Mouse (Mus musculus) hindbrain, embryonic 10.5 days (tissue): Measurements from ENCODE around the gene Camk2d. TPM values are rescaled to one million over a fixed set of nuclear protein-coding genes. Genes with fewer than 3 reads are reported as not detected.

Experiments used
- DNase-seq: peaks from one replicate; pipeline ENCODE4 v3.0.0-alpha.2; 2017; ENCODE audit warnings: low spot score
- H3K27ac ChIP-seq: fragments of 300-500 bp; sonication (generic); 2 replicates; pipeline ENCODE4 v1.5.1; 2016; ENCODE audit warnings: mild to moderate bottlenecking, moderate library complexity
- H3K27me3 ChIP-seq: fragments of 300-500 bp; sonication (generic); 2 replicates; pipeline ENCODE4 v1.6.1; 2016; ENCODE audit warnings: mild to moderate bottlenecking; ENCODE audit not compliant: poor library complexity, insufficient read depth, severe bottlenecking
- H3K36me3 ChIP-seq: fragments of 300-500 bp; sonication (generic); 2 replicates; pipeline ENCODE4 v1.6.1; 2016; ENCODE audit warnings: mild to moderate bottlenecking, moderate library complexity
- H3K4me1 ChIP-seq: fragments of 300-500 bp; sonication (generic); replicated peaks from 2 replicates; pipeline ENCODE4 v1.6.1; 2016; ENCODE audit warnings: mild to moderate bottlenecking
- H3K4me3 ChIP-seq: fragments of 300-500 bp; sonication (generic); 2 replicates; pipeline ENCODE4 v1.5.1; 2016; ENCODE audit warnings: mild to moderate bottlenecking, moderate library complexity
- H3K9me3 ChIP-seq: fragments of 300-500 bp; sonication (generic); 2 replicates; pipeline ENCODE4 v1.6.1; 2016; ENCODE audit warnings: mild to moderate bottlenecking, moderate library complexity
- WGBS: fragments of 180-500 bp; shearing (Covaris S2); methylation state at CpG from one replicate; pipeline ENCODE4 v1.1.7; 2016; 5-methylcytosine and 5-hydroxymethylcytosine counted together
- polyA plus RNA-seq: library from polyadenylated mRNA; unstranded; fragments of >200 nt; fragmentation: Nextera tagmentation; extraction: Ambion mirVana; gene quantifications from 2 replicates; pipeline ENCODE4 v1.2.1, GENCODE M21; 2016

Gene Camk2d
- polyA plus RNA-seq, 1 experiment from 2014 or later = 11.9 TPM

DNA sequence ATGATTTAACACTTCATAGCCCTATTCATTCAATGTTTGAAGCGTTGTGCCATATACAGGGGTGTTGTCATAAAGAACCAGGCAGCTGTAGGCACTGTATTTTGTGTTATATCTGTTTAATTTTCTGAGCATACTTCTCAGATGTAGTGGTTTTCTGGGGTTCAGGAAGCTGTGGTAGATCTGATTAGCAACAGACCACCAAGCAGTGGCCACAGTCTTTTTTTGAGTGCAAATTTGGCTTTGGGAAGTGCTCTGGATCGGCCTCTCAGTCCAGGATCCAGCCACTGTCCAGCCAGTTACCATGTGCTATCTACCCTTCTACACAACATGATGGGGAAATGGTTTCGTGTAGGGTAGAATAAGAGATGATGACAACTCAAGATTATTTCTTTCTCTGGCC is 199.8 kb downstream of the Camk2d start:
- no peak for DNase-seq

DNA sequence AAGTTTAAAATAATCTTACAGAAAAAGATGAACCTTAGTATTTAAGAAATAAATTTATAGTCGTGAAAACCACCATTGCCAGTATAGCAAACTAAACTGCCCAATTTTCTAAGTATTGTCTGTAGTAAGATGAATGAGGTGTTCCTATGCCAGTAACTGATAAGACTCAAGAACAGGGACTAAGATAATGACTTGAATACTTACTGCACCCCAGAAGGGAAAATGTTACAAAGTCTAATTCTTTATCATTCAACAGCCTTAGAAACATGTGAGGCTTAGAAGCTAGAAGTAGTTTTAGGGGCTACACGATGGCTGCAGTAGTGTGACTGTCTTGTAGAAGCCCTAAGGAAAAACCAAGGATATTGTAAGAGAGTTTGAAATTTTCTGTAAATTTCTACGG is 200.9 kb downstream of the Camk2d start:
- no peak for DNase-seq
- 92% methylated on average over 3 of the region's 3 CpGs for WGBS

More for the DNA sequence above, 199.8 kb downstream of the Camk2d start:
- no peaks in the 10 kb centered on the region for H3K9me3 ChIP-seq
- no peak overlapping the region for H3K4me3 ChIP-seq
- no peaks in the 10 kb centered on the region for H3K27me3 ChIP-seq
- H3K4me1 ChIP-seq = no peaks in the 10 kb centered on the region
- WGBS = 87% methylated on average over 3 of the region's 3 CpGs
- no peak overlapping the region for H3K27ac ChIP-seq
- no peaks in the 10 kb centered on the region for H3K36me3 ChIP-seq

DNA sequence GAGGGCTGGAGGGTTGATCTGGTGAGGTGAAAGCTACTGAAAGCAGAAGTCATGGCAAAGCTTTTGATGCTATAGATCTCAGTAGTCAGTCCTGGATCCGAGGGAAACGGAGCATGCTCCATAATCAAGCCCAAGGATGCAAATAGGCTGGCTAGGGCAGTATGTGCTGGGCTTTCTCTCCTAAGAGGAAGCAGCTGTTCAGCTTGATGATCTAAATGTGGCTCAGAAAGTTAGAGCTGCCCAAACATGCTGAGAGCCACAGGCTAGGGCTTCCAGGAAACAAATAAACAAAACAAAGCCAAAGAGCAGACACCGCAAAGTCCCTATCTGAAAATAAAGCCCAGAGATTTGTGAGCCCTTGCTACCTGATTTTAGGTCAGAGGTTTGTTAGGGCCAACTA is 201.7 kb downstream of the Camk2d start:
- WGBS = 91% methylated on average over 3 of the region's 3 CpGs
- H3K27me3 ChIP-seq = no peaks in the 10 kb centered on the region
- no peaks in the 10 kb centered on the region for H3K9me3 ChIP-seq
- H3K36me3 ChIP-seq = no peaks in the 10 kb centered on the region
- no peak overlapping the region for H3K4me3 ChIP-seq
- no peak for DNase-seq
- no peaks in the 10 kb centered on the region for H3K4me1 ChIP-seq
- H3K27ac ChIP-seq = no peak overlapping the region

More for the DNA sequence above, 200.9 kb downstream of the Camk2d start:
- no peaks in the 10 kb centered on the region for H3K27me3 ChIP-seq
- H3K36me3 ChIP-seq = no peaks in the 10 kb centered on the region
- no peak overlapping the region for H3K27ac ChIP-seq
- H3K4me3 ChIP-seq = no peak overlapping the region
- no peaks in the 10 kb centered on the region for H3K4me1 ChIP-seq
- no peaks in the 10 kb centered on the region for H3K9me3 ChIP-seq

DNA sequence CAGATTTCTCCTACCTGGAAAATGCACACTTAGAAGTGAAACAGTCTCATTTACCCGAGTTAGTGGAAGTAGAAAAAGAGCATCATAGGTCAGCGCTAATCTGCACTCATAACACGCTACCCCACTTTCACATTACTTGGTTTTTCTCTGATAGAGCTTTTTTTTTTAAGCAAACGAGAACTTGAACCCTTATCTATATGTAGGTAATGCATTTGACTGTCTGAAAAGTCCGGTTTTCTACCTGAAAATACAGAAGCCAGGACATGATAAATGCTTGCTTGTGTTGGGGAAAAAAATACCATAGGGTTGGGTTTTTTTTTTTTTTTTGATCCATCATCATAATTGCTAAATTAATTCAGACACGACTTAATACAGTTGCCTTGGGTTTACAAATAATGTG is 206.9 kb downstream of the Camk2d start:
- H3K4me1 ChIP-seq = peaks cover 9% of the 10 kb centered on the region; the same call in 1 of the 2 replicates
- no peaks in the 10 kb centered on the region for H3K9me3 ChIP-seq
- WGBS = 91% methylated on average over 6 of the region's 6 CpGs
- DNase-seq = no peak
- H3K27ac ChIP-seq = no peak overlapping the region
- no peak overlapping the region for H3K4me3 ChIP-seq
- no peaks in the 10 kb centered on the region for H3K36me3 ChIP-seq
- H3K27me3 ChIP-seq = no peaks in the 10 kb centered on the region

DNA sequence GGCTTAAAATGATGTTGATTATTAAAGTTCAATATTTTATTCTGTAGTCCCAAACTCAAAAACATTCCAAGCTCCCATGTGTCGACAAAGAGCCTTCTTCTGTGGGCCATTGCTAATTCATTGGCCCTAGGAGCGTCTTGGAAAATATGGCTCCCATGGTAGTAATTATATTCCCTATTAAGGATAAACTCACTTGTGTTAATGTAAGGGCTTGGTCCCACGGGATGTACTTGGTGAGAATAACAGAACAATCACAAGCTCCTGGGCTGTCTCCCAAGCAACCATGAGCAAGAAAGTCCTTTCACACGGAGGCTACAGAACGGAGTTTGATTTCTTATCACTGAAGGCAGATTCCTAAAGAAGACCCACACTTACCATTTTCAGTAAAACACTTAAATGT is 208.9 kb downstream of the Camk2d start:
- no peak overlapping the region for H3K27ac ChIP-seq
- H3K4me3 ChIP-seq = no peak overlapping the region
- H3K36me3 ChIP-seq = no peaks in the 10 kb centered on the region
- no peak for DNase-seq
- no peaks in the 10 kb centered on the region for H3K9me3 ChIP-seq
- H3K4me1 ChIP-seq = peaks cover 9% of the 10 kb centered on the region; the same call in 1 of the 2 replicates
- no peaks in the 10 kb centered on the region for H3K27me3 ChIP-seq
- WGBS = 80% methylated on average over 5 of the region's 5 CpGs

DNA sequence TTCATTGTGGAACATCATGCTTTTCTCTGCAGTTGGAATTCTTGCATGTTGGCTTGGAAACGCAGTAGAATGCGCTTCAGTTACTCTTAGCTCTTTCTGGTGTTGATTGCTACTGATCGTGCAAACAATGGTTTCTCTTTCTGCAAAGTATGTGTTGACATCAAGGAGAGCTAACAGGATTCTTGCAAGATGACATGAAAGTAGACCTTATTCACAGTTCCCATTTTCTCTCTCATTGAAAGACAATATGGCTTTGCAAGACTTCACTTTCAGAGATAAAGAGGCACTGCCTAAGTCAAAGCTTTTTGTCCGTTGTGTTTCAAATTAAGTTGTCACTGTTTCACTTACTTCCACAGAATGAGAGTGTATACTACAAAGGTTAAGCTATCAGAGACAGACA is 210.0 kb downstream of the Camk2d start:
- Histone ChIP-seq H3K36me3 (no peaks in the 10 kb centered on the region), H3K27ac (no peak overlapping the region), H3K4me1 (peaks cover 9% of the 10 kb centered on the region; the same call in 1 of the 2 replicates), H3K27me3 (no peaks in the 10 kb centered on the region), H3K4me3 (no peak overlapping the region), H3K9me3 (no peaks in the 10 kb centered on the region)
- DNase-seq = no peak
- WGBS = 46% methylated on average over 4 of the region's 4 CpGs

DNA sequence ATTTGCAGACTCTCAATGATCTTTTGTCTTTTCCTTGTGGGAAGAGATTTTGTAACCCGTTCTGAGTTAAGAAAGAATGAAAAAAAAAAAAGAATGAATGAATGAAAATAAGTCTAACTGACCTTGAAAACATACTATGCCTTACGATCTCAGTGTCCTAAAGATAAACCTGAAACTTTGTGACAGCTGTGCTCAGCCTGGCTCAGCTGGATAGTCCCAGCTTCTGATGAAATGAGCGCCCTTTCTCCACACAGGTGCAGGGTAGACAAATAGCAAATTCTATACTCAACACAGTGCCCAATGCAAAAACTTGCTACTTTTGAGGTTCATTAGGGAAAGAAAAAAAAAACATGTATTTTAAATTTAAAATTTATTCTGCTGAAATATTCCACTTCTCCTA is 213.8 kb downstream of the Camk2d start:
- Histone ChIP-seq H3K4me3 (no peak overlapping the region), H3K9me3 (no peaks in the 10 kb centered on the region), H3K27ac (no peak overlapping the region), H3K36me3 (no peaks in the 10 kb centered on the region), H3K27me3 (no peaks in the 10 kb centered on the region), H3K4me1 (peaks cover 9% of the 10 kb centered on the region; the same call in 1 of the 2 replicates)
- WGBS = 83% methylated on average over 3 of the region's 3 CpGs
- no peak for DNase-seq

DNA sequence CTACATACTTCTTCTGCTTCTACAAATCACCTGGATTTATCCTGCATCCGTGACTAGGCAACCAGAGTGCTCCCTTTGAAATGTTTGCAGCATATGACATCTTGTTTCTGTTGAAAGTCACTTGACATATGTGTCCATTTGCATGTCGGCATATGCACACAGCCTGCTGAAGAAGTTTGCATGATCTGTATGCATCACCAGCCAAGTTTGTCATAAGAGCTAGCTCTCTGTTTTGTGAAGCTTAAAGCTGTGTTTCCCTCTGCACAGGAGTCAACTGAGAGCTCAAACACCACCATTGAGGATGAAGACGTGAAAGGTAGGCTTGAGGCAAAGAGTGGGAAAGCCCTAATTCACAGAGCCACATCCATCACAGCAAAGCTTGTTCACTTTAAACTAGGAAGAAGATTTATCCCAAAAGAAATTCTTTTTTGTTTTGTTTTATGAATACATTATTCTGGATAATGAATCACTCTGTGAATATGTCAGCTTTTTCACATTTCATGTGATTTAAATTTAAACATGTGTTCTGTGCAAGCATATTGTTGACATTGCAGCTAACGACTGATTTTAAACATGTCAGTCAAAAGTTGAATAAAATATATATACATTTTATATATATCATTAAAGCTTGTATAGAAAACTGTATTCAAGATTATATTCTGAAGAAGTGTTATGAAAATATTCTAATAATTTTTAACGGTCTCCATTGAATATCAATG is 214.4 kb downstream of the Camk2d start:
- Histone ChIP-seq H3K4me1 (peaks cover 8% of the 10 kb centered on the region; the same call in 1 of the 2 replicates), H3K27me3 (no peaks in the 10 kb centered on the region), H3K36me3 (no peaks in the 10 kb centered on the region), H3K27ac (no peak overlapping the region), H3K9me3 (no peaks in the 10 kb centered on the region), H3K4me3 (no peak overlapping the region)
- no peak for DNase-seq
- 89% methylated on average over 5 of the region's 5 CpGs for WGBS

DNA sequence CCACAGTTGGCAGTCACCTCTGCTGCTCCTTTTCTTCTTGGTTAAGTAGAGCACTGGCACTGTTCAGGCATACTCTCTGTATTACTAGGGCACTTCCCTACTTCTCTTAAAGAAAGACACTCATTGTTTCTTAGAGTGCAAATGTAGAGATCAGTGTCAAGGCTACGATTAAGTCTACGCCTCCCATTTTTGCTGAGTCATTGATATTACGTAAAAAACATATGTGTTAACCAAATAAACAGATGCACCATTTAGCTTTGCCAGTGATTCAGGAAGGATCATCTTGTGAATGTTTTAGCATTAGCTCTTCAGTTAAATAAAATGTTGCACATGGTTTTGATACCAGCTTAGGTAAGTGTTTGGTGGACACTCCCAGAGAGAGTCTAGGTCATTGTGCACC is 215.5 kb downstream of the Camk2d start:
- 91% methylated on average over 3 of the region's 3 CpGs for WGBS
- no peak for DNase-seq
- H3K27ac ChIP-seq = no peak overlapping the region

DNA sequence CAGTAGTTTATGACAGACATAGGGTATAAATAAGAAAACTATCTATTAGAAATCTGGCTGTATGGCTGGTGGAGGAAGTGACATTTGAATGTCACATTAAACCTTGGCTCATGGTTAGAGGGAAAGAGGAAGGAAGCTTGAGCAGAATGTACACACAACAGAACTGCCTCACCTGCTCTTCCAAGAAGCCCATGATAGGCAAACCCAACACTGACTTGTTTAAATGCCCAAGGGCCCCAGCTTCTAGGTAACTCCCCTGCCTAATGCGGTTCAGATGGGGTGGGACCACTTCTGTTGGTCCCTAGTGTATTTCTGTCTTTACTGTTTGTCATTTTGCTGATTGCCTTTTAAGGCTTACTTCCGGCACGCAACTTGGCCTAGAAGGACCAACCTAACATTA is 226.3 kb downstream of the Camk2d start:
- H3K9me3 ChIP-seq = no peaks in the 10 kb centered on the region
- no peak for DNase-seq
- no peak overlapping the region for H3K4me3 ChIP-seq
- WGBS = 96% methylated on average over 3 of the region's 3 CpGs
- no peak overlapping the region for H3K27ac ChIP-seq
- H3K4me1 ChIP-seq = no peaks in the 10 kb centered on the region
- no peaks in the 10 kb centered on the region for H3K27me3 ChIP-seq
- H3K36me3 ChIP-seq = no peaks in the 10 kb centered on the region

More for the DNA sequence above, 215.5 kb downstream of the Camk2d start:
- Histone ChIP-seq H3K27me3 (no peaks in the 10 kb centered on the region), H3K4me3 (no peak overlapping the region), H3K4me1 (no peaks in the 10 kb centered on the region), H3K36me3 (no peaks in the 10 kb centered on the region), H3K9me3 (no peaks in the 10 kb centered on the region)

DNA sequence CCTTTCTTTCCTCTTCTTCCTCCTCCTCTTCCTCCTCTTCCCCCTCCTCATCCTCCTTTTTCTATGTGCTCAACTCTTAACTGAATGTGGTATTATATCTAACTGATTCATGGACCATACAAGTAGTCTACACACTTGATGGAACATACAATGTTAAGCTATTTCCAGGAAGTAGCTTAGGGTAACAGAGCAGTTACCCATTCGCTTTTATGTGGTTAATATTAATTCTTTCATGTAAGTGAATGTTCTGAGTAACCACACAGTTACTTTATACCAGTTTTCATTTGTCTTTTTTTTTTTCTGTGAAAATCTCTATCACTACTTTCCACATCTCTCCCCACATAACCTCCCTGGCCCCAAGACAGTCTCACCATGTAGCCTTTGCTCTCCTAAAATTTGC is 228.8 kb downstream of the Camk2d start:
- DNase-seq = no peak
- Histone ChIP-seq H3K4me3 (no peak overlapping the region), H3K27me3 (no peaks in the 10 kb centered on the region), H3K27ac (no peak overlapping the region), H3K4me1 (no peaks in the 10 kb centered on the region), H3K36me3 (no peaks in the 10 kb centered on the region), H3K9me3 (no peaks in the 10 kb centered on the region)
- 83% methylated on average over 1 of the region's 1 CpGs for WGBS

DNA sequence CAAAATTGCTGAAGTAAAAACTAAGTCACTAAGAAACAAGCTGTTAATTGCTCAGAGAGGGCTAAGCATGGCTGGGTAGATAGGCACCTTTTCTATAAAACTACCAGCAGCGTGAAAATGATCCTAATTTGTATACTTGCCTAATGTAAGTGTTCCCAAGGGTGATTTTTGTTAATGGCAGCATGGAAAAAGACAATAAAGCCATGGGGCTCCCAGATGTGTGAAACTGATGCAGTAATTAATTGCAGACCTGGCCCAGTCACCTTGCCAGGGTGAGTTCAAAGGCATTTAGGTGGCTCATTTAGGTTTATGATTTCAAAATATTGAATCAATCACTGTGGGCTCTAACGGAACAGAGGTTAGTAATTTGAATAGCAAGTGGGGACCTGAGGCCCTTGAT is 230.1 kb downstream of the Camk2d start:
- Histone ChIP-seq H3K27ac (no peak overlapping the region), H3K4me3 (no peak overlapping the region), H3K36me3 (no peaks in the 10 kb centered on the region), H3K9me3 (no peaks in the 10 kb centered on the region), H3K27me3 (no peaks in the 10 kb centered on the region), H3K4me1 (no peaks in the 10 kb centered on the region)
- WGBS = 62% methylated on average over 2 of the region's 2 CpGs
- DNase-seq = no peak

DNA sequence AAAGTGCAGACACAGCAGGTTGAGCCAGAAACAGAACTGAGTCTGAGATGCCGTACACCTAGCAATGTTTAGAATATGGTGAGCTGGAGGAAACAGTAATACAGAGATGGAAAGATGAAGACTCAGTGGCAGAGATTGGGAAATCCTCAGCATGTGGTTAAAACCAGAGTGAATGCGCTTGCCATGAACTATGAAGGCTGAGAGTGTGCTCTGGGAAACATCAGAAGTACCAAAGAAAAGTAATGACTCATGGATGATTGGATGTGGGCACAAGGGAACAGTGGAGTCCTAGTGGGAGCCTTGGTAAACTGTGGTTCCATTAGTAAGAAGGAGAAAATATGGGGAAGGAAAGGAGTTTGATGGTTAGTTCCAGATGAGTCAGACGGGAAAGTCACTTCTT is 231.8 kb downstream of the Camk2d start:
- H3K36me3 ChIP-seq = no peaks in the 10 kb centered on the region
- WGBS = 96% methylated on average over 3 of the region's 3 CpGs

DNA sequence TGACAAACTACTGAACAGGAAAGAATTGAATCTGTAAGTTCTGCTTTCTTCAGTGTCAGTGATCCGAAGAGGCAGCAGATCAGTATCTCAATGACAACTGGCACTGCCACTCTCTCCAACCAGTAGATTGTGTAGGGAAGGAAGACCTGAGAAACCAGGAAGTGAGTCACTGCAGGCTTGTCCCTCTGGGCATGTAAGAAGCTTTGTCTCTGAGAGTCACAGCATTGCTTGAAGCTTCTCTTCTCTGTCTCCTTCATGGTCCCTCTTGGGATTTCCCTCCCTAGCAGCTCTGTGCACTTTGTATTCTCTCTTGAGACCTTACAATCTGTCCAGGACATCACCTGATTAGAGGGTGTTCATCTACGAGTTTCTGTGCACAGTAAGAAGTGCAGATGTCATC is 233.7 kb downstream of the Camk2d start:
- Histone ChIP-seq H3K27me3 (no peaks in the 10 kb centered on the region), H3K4me1 (no peaks in the 10 kb centered on the region), H3K27ac (no peak overlapping the region), H3K36me3 (no peaks in the 10 kb centered on the region), H3K9me3 (no peaks in the 10 kb centered on the region), H3K4me3 (no peak overlapping the region)
- 91% methylated on average over 2 of the region's 2 CpGs for WGBS
- no peak for DNase-seq

More for the DNA sequence above, 231.8 kb downstream of the Camk2d start:
- H3K27me3 ChIP-seq = no peaks in the 10 kb centered on the region
- H3K4me3 ChIP-seq = no peak overlapping the region
- DNase-seq = no peak
- no peak overlapping the region for H3K27ac ChIP-seq
- no peaks in the 10 kb centered on the region for H3K4me1 ChIP-seq
- H3K9me3 ChIP-seq = no peaks in the 10 kb centered on the region
